Mouse (Mus musculus): Measurements from ENCODE around the gene Eno1. TPM values are rescaled to one million over a fixed set of nuclear protein-coding genes. Genes with fewer than 3 reads are reported as not detected.
A peak's percentile ranks its signal among the peaks of the same experiment; 100 is the strongest.

Eno1 gene
- polyA plus RNA-seq, 1 experiment from 2014 or later = 624 TPM

DNA sequence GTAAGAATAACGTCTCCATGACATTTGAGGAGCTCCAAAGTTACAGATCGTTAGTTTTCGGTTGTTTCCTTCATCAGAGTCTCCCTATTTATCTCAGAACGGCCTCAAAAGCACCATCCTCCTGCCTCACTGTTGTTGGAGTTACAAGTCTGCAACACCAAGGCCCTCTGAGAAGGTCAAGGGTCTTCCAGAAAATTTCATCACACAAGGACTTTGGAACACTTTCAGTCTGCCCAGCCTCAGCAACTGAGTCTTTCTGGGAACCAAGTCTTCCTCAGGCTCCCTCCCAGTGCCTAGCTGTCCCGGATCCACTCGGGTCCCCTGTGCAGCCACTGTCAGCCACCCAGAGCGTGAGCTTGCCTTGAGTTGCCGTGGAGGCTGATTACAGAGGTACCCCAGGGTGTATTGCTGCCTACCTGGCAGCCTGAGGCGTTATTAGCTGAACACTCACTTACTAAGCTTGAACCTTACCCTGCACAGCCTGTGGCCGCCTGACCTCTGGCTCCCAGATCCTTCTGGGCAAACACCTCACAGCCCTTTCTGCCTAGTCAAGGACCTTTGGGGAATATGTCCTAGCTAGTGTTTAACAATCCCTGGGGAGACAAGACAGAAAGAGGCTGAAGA, 15.4 kb upstream of the Eno1 start:
- Histone ChIP-seq H3K9me3 (replicated peaks; ENCODE audit: control insufficient read depth, low read length) (no peaks in the 10 kb centered on the region), H3K9ac (ENCODE audit: low read depth, low read length) (peak overlapping the region; percentile 42), H3K36me3 (ENCODE audit: control insufficient read depth, insufficient read depth) (no peaks in the 10 kb centered on the region), H3K4me1 (ENCODE audit: control insufficient read depth, low read depth, low read length) (peaks cover 7% of the 10 kb centered on the region), H3K27ac (ENCODE audit: low read length) (peak overlapping the region; percentile 87), H3K4me3 (ENCODE audit: low read depth, low read length) (peak overlapping the region; percentile 27; the same call in 1 of the 2 replicates), H3K4me2 (ENCODE audit: low read depth, low read length) (peak overlapping the region; percentile 43), H3K27me3 (ENCODE audit: control insufficient read depth, insufficient read depth, low read depth, low read length) (no peaks in the 10 kb centered on the region)
- WGBS (ENCODE audit: insufficient replicate concordance) = 38% methylated on average over 10 of the region's 10 CpGs
- peak; percentile 61 for ATAC-seq (ENCODE audit: low read depth)

DNA sequence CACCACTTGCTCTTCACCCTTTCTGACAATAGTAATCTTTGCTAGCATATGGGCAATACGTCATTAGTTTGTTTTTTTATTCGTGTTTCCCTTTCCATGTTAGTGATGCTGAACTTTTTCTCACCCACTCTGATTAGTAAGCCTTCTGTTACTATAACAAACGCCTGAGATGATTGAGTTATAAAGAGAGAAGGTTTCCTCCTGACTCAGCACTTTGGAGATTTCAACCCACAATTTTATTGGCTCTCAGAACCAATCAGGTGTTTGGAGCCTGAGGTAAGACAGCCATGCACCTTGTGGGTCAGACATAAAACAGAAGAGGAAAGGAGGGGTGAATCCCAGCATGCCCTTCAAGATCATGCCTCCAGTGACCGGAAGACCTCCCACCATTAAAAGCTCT, 12.7 kb upstream of the Eno1 start:
- no peaks in the 10 kb centered on the region for H3K36me3 ChIP-seq (ENCODE audit: control insufficient read depth, insufficient read depth)
- H3K27ac ChIP-seq (ENCODE audit: low read length) = no peak overlapping the region
- no peak for ATAC-seq (ENCODE audit: low read depth)
- no peak overlapping the region for H3K4me3 ChIP-seq (ENCODE audit: low read depth, low read length)
- H3K4me1 ChIP-seq (ENCODE audit: control insufficient read depth, low read depth, low read length) = peaks cover 7% of the 10 kb centered on the region
- 61% methylated on average over 4 of the region's 4 CpGs for WGBS (ENCODE audit: insufficient replicate concordance)
- no peak overlapping the region for H3K9ac ChIP-seq (ENCODE audit: low read depth, low read length)
- H3K9me3 ChIP-seq (replicated peaks; ENCODE audit: control insufficient read depth, low read length) = no peaks in the 10 kb centered on the region
- no peak overlapping the region for H3K4me2 ChIP-seq (ENCODE audit: low read depth, low read length)
- H3K27me3 ChIP-seq (ENCODE audit: control insufficient read depth, insufficient read depth, low read depth, low read length) = no peaks in the 10 kb centered on the region

DNA sequence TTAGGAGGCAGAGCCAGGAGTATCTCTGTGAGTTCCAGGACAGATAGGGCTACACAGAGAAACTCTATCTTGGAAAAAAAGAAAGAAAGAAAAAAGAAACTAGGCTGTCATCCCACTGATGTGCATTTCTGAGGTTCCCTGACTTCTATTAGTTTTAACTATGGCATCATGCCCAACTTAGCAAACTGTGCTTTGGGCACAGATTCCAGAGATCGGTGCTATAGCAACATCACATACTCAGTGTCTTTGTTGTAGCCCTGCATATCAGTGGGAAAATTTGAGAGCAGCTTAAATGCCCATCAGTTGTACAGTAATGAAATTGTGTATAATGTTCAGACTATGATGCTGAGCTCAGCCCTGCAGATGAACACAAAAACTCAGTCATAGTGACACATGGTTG, 10.8 kb upstream of the Eno1 start:
- no peaks in the 10 kb centered on the region for H3K9me3 ChIP-seq (replicated peaks; ENCODE audit: control insufficient read depth, low read length)
- H3K4me2 ChIP-seq (ENCODE audit: low read depth, low read length) = no peak overlapping the region
- H3K27ac ChIP-seq (ENCODE audit: low read length) = no peak overlapping the region
- H3K9ac ChIP-seq (ENCODE audit: low read depth, low read length) = no peak overlapping the region
- no peak overlapping the region for H3K4me3 ChIP-seq (ENCODE audit: low read depth, low read length)
- peaks cover 6% of the 10 kb centered on the region for H3K4me1 ChIP-seq (ENCODE audit: control insufficient read depth, low read depth, low read length)
- H3K36me3 ChIP-seq (ENCODE audit: control insufficient read depth, insufficient read depth) = no peaks in the 10 kb centered on the region
- WGBS (ENCODE audit: insufficient replicate concordance) = 71% methylated on average over 1 of the region's 1 CpGs
- no peak for ATAC-seq (ENCODE audit: low read depth)
- no peaks in the 10 kb centered on the region for H3K27me3 ChIP-seq (ENCODE audit: control insufficient read depth, insufficient read depth, low read depth, low read length)

DNA sequence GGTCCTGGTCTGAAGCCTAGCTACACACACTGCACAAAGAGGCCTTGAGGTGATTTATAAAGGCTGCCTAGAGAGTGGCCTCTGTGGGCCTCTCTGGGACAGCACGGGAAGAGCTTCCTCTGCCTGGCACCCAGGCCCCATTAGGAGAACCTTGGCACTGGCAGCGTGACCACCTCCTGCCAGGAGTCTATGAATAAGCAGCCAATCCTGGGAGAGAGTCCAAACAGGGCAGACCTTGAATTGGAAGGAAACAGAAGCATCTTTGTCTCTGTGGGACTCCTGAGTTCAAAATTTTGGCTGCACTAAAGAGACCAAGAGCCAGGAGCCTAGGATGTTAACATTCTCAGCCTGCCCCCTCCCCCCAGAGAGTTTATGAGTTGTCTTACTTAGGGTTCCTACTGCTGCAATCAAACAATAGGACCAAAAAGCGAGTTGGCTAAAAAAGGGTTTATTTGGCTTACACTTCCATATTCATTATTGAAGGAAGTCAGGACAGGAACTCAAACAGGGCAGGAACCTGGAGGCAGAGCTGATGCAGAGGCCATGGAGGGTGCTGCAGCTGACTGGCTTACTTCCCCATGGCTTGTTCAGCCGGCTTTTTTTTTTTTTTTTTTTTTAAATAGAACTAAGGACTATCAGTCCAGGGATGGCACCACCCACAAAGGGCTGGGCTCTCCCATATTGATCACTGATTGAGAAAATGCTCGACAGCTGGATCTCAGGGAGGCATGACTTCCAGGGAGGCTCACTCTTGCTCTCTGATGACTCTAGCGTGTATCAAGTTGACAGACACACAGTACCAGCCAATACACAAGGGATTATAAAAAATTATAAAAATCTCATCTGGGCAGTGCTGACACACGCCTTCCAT, 9.5 kb upstream of the Eno1 start:
- Histone ChIP-seq H3K27ac (ENCODE audit: low read length) (no peak overlapping the region), H3K4me2 (ENCODE audit: low read depth, low read length) (no peak overlapping the region), H3K9me3 (replicated peaks; ENCODE audit: control insufficient read depth, low read length) (no peaks in the 10 kb centered on the region), H3K36me3 (ENCODE audit: control insufficient read depth, insufficient read depth) (no peaks in the 10 kb centered on the region), H3K27me3 (ENCODE audit: control insufficient read depth, insufficient read depth, low read depth, low read length) (no peaks in the 10 kb centered on the region), H3K9ac (ENCODE audit: low read depth, low read length) (no peak overlapping the region), H3K4me3 (ENCODE audit: low read depth, low read length) (no peak overlapping the region), H3K4me1 (ENCODE audit: control insufficient read depth, low read depth, low read length) (peaks cover 4% of the 10 kb centered on the region)
- ATAC-seq (ENCODE audit: low read depth) = no peak
- 35% methylated on average over 7 of the region's 7 CpGs for WGBS (ENCODE audit: insufficient replicate concordance)

DNA sequence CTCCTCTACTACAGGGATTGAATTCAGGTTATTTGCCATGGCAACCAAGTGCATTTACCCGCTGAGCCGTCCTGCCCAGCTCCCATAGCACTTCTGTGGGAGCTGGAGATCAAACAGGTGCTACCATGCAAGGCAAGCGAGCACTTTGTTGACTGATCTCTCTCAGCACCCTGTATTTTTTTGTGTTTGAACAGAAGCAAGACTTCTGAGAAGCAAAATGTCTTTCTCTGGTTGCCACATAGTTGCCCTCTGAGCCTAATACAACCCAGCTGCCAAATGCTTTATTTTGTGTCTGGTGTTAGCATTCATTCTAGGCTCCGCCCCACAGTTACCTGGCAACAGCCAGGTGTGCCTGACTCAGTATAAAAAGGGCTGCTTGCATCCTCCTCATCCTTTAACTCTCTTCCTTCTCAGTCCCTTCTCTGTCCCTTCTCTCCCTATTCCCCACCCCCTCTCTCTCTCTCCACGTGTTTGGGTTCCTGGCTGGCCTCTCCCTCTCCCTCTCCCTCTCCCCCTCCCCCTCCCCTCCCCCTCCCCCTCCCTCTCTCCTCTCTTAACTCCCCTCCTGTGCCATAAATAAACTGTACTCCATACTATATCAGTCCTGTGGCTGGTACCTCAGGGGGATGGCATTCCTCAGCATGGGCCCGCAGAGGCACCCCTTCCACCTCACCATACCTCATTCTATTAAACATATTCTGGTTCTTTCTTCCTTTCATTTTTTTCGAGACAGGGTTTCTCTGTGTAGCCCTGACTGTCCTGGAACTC, 7.8 kb upstream of the Eno1 start:
- Histone ChIP-seq H3K9ac (ENCODE audit: low read depth, low read length) (no peak overlapping the region), H3K27ac (ENCODE audit: low read length) (no peak overlapping the region), H3K4me2 (ENCODE audit: low read depth, low read length) (no peak overlapping the region), H3K36me3 (ENCODE audit: control insufficient read depth, insufficient read depth) (no peaks in the 10 kb centered on the region), H3K4me3 (ENCODE audit: low read depth, low read length) (no peak overlapping the region), H3K9me3 (replicated peaks; ENCODE audit: control insufficient read depth, low read length) (no peaks in the 10 kb centered on the region), H3K27me3 (ENCODE audit: control insufficient read depth, insufficient read depth, low read depth, low read length) (no peaks in the 10 kb centered on the region), H3K4me1 (ENCODE audit: control insufficient read depth, low read depth, low read length) (peaks cover 4% of the 10 kb centered on the region)
- no peak for ATAC-seq (ENCODE audit: low read depth)
- 55% methylated on average over 7 of the region's 7 CpGs for WGBS (ENCODE audit: insufficient replicate concordance)

DNA sequence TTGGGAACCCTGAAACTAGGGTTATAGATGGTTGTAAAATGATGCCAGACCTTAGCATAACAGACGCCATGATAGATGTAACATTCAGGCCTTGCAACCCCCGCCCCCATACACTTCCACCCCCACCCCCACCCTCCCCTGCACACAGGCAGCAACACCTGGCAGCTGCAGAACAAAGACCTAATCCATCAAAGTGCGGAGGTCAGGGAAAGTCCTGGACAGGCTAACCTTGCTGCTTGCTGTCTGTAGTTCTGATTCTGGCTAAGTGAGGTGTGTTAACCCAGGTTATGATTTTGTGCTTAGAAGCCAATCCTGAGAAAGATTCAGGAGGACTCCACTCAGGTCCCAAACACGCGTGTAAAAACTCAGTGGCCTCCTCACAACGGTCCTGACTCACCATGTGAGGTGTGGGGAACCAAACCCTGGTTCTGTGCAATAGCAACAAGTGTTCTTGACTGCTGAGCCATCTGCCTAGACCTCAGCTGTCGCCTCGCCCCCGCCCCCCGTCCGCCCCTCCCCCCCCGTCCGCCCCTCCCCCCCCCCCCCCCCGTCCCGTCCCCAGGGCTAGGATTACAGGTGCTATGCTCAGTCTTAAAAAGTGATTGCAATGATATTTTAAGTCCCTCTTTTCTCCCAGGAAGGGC, 6.7 kb upstream of the Eno1 start:
- Histone ChIP-seq H3K4me1 (ENCODE audit: control insufficient read depth, low read depth, low read length) (peaks cover 7% of the 10 kb centered on the region), H3K27me3 (ENCODE audit: control insufficient read depth, insufficient read depth, low read depth, low read length) (no peaks in the 10 kb centered on the region), H3K27ac (ENCODE audit: low read length) (no peak overlapping the region), H3K36me3 (ENCODE audit: control insufficient read depth, insufficient read depth) (no peaks in the 10 kb centered on the region), H3K4me2 (ENCODE audit: low read depth, low read length) (no peak overlapping the region), H3K9ac (ENCODE audit: low read depth, low read length) (no peak overlapping the region), H3K9me3 (replicated peaks; ENCODE audit: control insufficient read depth, low read length) (no peaks in the 10 kb centered on the region), H3K4me3 (ENCODE audit: low read depth, low read length) (no peak overlapping the region)
- WGBS (ENCODE audit: insufficient replicate concordance) = 34% methylated on average over 11 of the region's 15 CpGs
- ATAC-seq (ENCODE audit: low read depth) = no peak

DNA sequence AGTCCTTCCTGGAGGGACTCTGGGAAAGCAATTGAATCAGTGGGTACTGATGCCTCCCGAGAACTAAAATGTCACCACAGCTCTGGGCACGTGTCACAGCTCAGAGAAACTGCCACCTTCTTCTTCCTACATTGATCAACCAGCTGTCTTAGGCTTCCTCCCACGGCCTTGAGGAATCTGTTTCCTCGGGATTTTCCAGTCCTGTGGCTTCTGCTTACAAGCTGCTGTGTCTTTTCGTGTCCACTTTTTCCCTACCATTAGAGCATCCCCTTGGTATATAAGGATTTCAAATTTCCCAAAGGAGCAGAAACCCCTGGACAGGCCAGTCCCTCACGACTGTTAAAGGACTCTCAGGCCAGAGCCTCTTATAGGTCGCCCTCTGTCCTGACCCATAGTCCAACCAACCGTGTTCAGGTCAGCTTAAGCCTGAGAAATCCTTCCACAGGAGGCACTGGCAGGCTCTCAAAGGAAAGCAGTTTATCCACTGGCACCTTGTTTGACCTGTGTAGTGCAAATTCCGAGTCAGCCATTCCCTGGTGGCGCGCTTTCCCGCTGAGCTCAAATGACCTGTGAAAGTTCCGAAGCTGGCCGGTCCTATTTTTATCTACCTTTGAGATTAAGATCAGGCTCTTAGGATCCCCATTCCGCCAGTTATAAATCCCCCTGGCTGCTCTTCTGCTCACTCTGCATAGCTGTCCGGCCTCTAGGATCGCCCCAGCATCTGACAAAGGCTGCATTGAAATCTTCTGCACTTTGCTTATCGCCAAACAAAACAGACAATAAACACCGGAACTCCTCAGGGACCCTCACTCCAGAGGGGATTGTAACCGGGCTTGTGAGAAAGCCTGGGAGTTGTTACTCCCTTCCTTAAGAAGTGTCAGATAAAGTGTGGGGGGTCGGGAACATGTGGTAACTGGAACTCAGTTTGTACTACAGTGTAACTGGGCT, 5.8 kb upstream of the Eno1 start:
- Histone ChIP-seq H3K27ac (ENCODE audit: low read length) (no peak overlapping the region), H3K36me3 (ENCODE audit: control insufficient read depth, insufficient read depth) (no peaks in the 10 kb centered on the region), H3K4me2 (ENCODE audit: low read depth, low read length) (no peak overlapping the region), H3K9me3 (replicated peaks; ENCODE audit: control insufficient read depth, low read length) (no peaks in the 10 kb centered on the region), H3K4me3 (ENCODE audit: low read depth, low read length) (no peak overlapping the region), H3K9ac (ENCODE audit: low read depth, low read length) (no peak overlapping the region), H3K4me1 (ENCODE audit: control insufficient read depth, low read depth, low read length) (peaks cover 14% of the 10 kb centered on the region), H3K27me3 (ENCODE audit: control insufficient read depth, insufficient read depth, low read depth, low read length) (no peaks in the 10 kb centered on the region)
- ATAC-seq (ENCODE audit: low read depth) = peak; percentile 14; the same call in 1 of the 2 replicates
- 44% methylated on average over 21 of the region's 21 CpGs for WGBS (ENCODE audit: insufficient replicate concordance)

DNA sequence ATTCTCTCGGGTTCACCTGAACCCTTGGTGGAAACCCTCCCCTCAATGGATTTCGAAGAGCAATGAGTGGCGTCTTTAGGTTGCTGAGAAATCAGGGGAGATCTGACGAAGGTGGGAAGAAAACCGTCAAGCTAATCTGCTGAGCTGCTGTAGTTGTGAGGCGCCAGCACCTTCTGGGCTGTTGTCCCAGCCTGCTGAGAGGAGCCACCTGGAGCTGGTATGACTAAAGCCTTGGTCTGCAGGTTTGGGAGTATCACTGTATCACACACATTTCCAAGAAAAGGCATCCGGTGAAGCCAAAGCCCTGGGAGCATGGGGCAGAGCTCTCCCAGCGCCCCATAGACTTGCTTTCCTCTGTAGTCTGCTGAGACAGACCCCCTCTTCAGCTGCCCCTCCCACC, 4.7 kb upstream of the Eno1 start:
- Histone ChIP-seq H3K4me3 (ENCODE audit: low read depth, low read length) (no peak overlapping the region), H3K9me3 (replicated peaks; ENCODE audit: control insufficient read depth, low read length) (no peaks in the 10 kb centered on the region), H3K27ac (ENCODE audit: low read length) (no peak overlapping the region), H3K36me3 (ENCODE audit: control insufficient read depth, insufficient read depth) (no peaks in the 10 kb centered on the region), H3K9ac (ENCODE audit: low read depth, low read length) (no peak overlapping the region), H3K4me1 (ENCODE audit: control insufficient read depth, low read depth, low read length) (peaks cover 21% of the 10 kb centered on the region), H3K4me2 (ENCODE audit: low read depth, low read length) (no peak overlapping the region), H3K27me3 (ENCODE audit: control insufficient read depth, insufficient read depth, low read depth, low read length) (no peaks in the 10 kb centered on the region)
- no peak for ATAC-seq (ENCODE audit: low read depth)
- WGBS (ENCODE audit: insufficient replicate concordance) = 49% methylated on average over 8 of the region's 8 CpGs
